Mouse (Mus musculus) forebrain, embryonic 16.5 days (tissue): Measurements from ENCODE around the gene 4930505A04Rik. TPM values are rescaled to one million over a fixed set of nuclear protein-coding genes. Genes with fewer than 3 reads are reported as not detected.

Experiments used
- ATAC-seq: fragments of 200-750 bp; cut with Nextera tagmentation; 2 replicates; pipeline ENCODE4 v1.8.0; 2017; ENCODE audit warnings: mild to moderate bottlenecking, moderate library complexity
- H3K27ac ChIP-seq: fragments of 300-500 bp; sonication (generic); 2 replicates; pipeline ENCODE4 v1.5.1; 2014; ENCODE audit warnings: low read length, control low read depth
- H3K27me3 ChIP-seq: fragments of 300-500 bp; sonication (generic); replicated peaks from 2 replicates; pipeline ENCODE4 v1.6.1; 2014; ENCODE audit warnings: low read length; ENCODE audit not compliant: control insufficient read depth, insufficient read depth
- H3K36me3 ChIP-seq: fragments of 300-500 bp; sonication (generic); 2 replicates; pipeline ENCODE4 v1.6.1; 2014; ENCODE audit not compliant: control insufficient read depth, insufficient read depth
- H3K4me1 ChIP-seq: fragments of 300-500 bp; sonication (generic); replicated peaks from 2 replicates; pipeline ENCODE4 v1.6.1; 2014; ENCODE audit warnings: low read length; ENCODE audit not compliant: control insufficient read depth, insufficient read depth
- H3K4me2 ChIP-seq: fragments of 300-500 bp; sonication (generic); 2 replicates; pipeline ENCODE4 v1.6.1; 2014; ENCODE audit warnings: mild to moderate bottlenecking, low read length, control low read depth
- H3K4me3 ChIP-seq: fragments of 300-500 bp; sonication (generic); replicated peaks from 2 replicates; pipeline ENCODE4 v1.5.1; 2014; ENCODE audit warnings: mild to moderate bottlenecking, low read length, control low read depth
- H3K9ac ChIP-seq: fragments of 300-500 bp; sonication (generic); replicated peaks from 2 replicates; pipeline ENCODE4 v1.6.1; 2014; ENCODE audit warnings: low read depth, low read length, control low read depth
- H3K9me3 ChIP-seq: fragments of 300-500 bp; sonication (generic); 2 replicates; pipeline ENCODE4 v1.6.1; 2016; ENCODE audit warnings: low read length; ENCODE audit not compliant: control insufficient read depth
- polyA plus RNA-seq: library from polyadenylated mRNA; unstranded; fragments of >200 nt; fragmentation: Nextera tagmentation; extraction: Ambion mirVana; gene quantifications from 2 replicates; pipeline ENCODE4 v1.2.1, GENCODE M21; 2015

4930505A04Rik gene
- polyA plus RNA-seq, 1 experiment from 2014 or later, result 0.32 TPM

- no peak for ATAC-seq
- Histone ChIP-seq H3K4me1 (no peaks in the 10 kb centered on the region), H3K4me3 (no peak overlapping the region), H3K4me2 (no peak overlapping the region), H3K9ac (no peak overlapping the region), H3K27ac (no peak overlapping the region), H3K36me3 (no peaks in the 10 kb centered on the region), H3K9me3 (no peaks in the 10 kb centered on the region), H3K27me3 (no peaks in the 10 kb centered on the region)
Measured at GRCm38 (mm10) chr11:30383076-30383475, 88.6 kb downstream of the 4930505A04Rik start.

Other genes starting within 250 kb of the 4930505A04Rik start
- 149 and 159 TPM in 2 replicates for gene Sptbn1, start 203.7 kb downstream of the 4930505A04Rik start, polyA plus RNA-seq
- 9.7 and 10.1 TPM in 2 replicates for gene Acyp2, start 177.8 kb upstream of the 4930505A04Rik start, polyA plus RNA-seq